Mouse (Mus musculus): ENCODE measurements at regions not wholly inside any gene's neighbourhood (a gene's known extent, or its start where the extent isn't known, plus 50 kb on each side); places are given as distances from the start of the nearest gene placed in this dataset.
"Not testable (repeated sequence)": the region's sequence is repeated elsewhere in the genome, so short reads cannot be mapped to it uniquely, and the experiment has no call there.

GRCm38 (mm10) chr14:86599511-86599910 lies 541.5 kb downstream of the Diaph3 start:
- DNase-seq (ENCODE audit: low spot score in 2 of 2): no peak

GRCm38 (mm10) chr14:86588525-86588924 lies 552.5 kb downstream of the Diaph3 start:
- DNase-seq (ENCODE audit: low spot score in 2 of 2): no peak

GRCm38 (mm10) chr14:86585959-86586358 lies 555.1 kb downstream of the Diaph3 start:
- not testable (repeated sequence) for DNase-seq (ENCODE audit: low spot score in 2 of 2)

GRCm38 (mm10) chr14:86562728-86563127 lies 578.3 kb downstream of the Diaph3 start:
- peak in 1 of 2 experiments; percentile 1 for DNase-seq (ENCODE audit: low spot score in 2 of 2)

GRCm38 (mm10) chr14:86537992-86538391 lies 603.0 kb downstream of the Diaph3 start:
- no peak for DNase-seq (ENCODE audit: low spot score in 2 of 2)

GRCm38 (mm10) chr14:86536341-86537027 lies 604.6 kb downstream of the Diaph3 start:
- DNase-seq (ENCODE audit: low spot score in 2 of 2): no peak

GRCm38 (mm10) chr14:86510408-86510807 lies 630.6 kb downstream of the Diaph3 start:
- no peak for DNase-seq (ENCODE audit: low spot score in 2 of 2)

- DNase-seq (ENCODE audit: low spot score in 2 of 2): no peak
These were observed 631.3 kb downstream of the Diaph3 start for GRCm38 (mm10) chr14:86509686-86510085.

- no peak for DNase-seq (ENCODE audit: low spot score in 2 of 2)
These were observed 634.7 kb downstream of the Diaph3 start for GRCm38 (mm10) chr14:86506286-86506685.

- no peak for DNase-seq (ENCODE audit: low spot score in 2 of 2)
These were observed 650.2 kb downstream of the Diaph3 start for GRCm38 (mm10) chr14:86490826-86491225.

- DNase-seq (ENCODE audit: low spot score in 2 of 2): no peak
These were observed 651.0 kb downstream of the Diaph3 start for GRCm38 (mm10) chr14:86489872-86490631.

- DNase-seq (ENCODE audit: low spot score in 2 of 2): peak in 1 of 2 experiments; percentile 4
These were observed 651.8 kb downstream of the Diaph3 start for GRCm38 (mm10) chr14:86489044-86489816.

GRCm38 (mm10) chr14:86487285-86487897 lies 653.6 kb downstream of the Diaph3 start:
- no peak for DNase-seq (ENCODE audit: low spot score in 2 of 2)

- no peak for DNase-seq (ENCODE audit: low spot score in 2 of 2)
These were observed 656.8 kb downstream of the Diaph3 start for GRCm38 (mm10) chr14:86484247-86484646.

- DNase-seq (ENCODE audit: low spot score in 2 of 2): no peak
These were observed 667.4 kb downstream of the Diaph3 start for GRCm38 (mm10) chr14:86473604-86474003.

- DNase-seq (ENCODE audit: low spot score in 2 of 2): no peak
These were observed 670.6 kb downstream of the Diaph3 start for GRCm38 (mm10) chr14:86470462-86470861.

GRCm38 (mm10) chr14:86467886-86468463 lies 673.1 kb downstream of the Diaph3 start:
- no peak for DNase-seq (ENCODE audit: low spot score in 2 of 2)

GRCm38 (mm10) chr14:86463388-86463787 lies 677.6 kb downstream of the Diaph3 start:
- DNase-seq (ENCODE audit: low spot score in 2 of 2): no peak

- no peak for DNase-seq (ENCODE audit: low spot score in 2 of 2)
These were observed 687.9 kb downstream of the Diaph3 start for GRCm38 (mm10) chr14:86453142-86453541.

- no peak for DNase-seq (ENCODE audit: low spot score in 2 of 2)
These were observed 690.4 kb downstream of the Diaph3 start for GRCm38 (mm10) chr14:86450616-86451015.

GRCm38 (mm10) chr14:86445139-86445538 lies 695.9 kb downstream of the Diaph3 start:
- no peak for DNase-seq (ENCODE audit: low spot score in 2 of 2)

Data from urinary bladder, postnatal 36 days (tissue).